ENCODE assay signal across 9 mouse cellular contexts in the genomic region with DNA sequence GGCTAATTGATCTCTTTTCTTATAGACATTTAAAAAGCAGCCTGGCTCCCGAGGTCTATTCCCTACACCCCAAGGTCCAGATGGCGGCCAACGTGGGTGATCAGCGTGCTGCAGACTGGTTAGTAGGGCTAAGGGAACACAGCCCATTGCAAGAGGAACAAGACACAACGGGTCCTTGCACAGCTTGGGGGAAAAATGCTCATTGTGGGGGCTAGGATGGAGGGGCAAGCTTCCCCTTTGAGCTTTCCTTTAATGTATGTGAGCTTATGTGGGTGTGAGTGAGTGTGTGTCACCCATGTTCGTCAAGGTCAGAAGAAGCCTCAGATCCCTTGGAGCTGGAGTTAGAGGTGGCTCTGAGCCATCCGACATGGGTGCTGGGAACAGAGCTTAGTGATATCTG. TPM values are rescaled to one million over a fixed set of nuclear protein-coding genes. Genes with fewer than 3 reads are reported as not detected.
DNase-seq lines count a peak whose midpoint lies in the region; ATAC-seq lines count a peak whose summit lies in the region.
"Had no signal": no experiment of that assay in that cellular context is flagged by ENCODE, and none has a peak within 500 bp of the region (broad histone marks: within the 10 kb centered on the region; RNA-seq: fewer than 3 reads in every experiment).

No protein-coding gene starts in this region.

- no peaks in the 10 kb centered on the region for H3K27me3 ChIP-seq in heart, embryonic 13.5 days (replicated peaks)
- no peaks in the 10 kb centered on the region for H3K27me3 ChIP-seq in lung, embryonic 15.5 days
- no peaks in the 10 kb centered on the region for H3K27me3 ChIP-seq in limb, embryonic 13.5 days
- no peaks in the 10 kb centered on the region for H3K27me3 ChIP-seq in neural tube, embryonic 14.5 days (ENCODE audit: control insufficient read depth, insufficient read depth, low read length)
- H3K27me3 ChIP-seq: hindbrain, embryonic 15.5 days had no signal

- no peaks in the 10 kb centered on the region for H3K9me3 ChIP-seq in heart, embryonic 13.5 days
- H3K9me3 ChIP-seq in lung, embryonic 15.5 days: no peaks in the 10 kb centered on the region
- H3K9me3 ChIP-seq in limb, embryonic 13.5 days: no peaks in the 10 kb centered on the region
- no peaks in the 10 kb centered on the region for H3K9me3 ChIP-seq in neural tube, embryonic 14.5 days (ENCODE audit: control insufficient read depth, low read length)
- H3K9me3 ChIP-seq: hindbrain, embryonic 15.5 days had no signal

- H3K36me3 ChIP-seq in heart, embryonic 13.5 days: peaks cover 56% of the 10 kb centered on the region
- H3K36me3 ChIP-seq in lung, embryonic 15.5 days: peaks cover 54% of the 10 kb centered on the region
- peaks cover 55% of the 10 kb centered on the region for H3K36me3 ChIP-seq in limb, embryonic 13.5 days
- peaks cover 46% of the 10 kb centered on the region for H3K36me3 ChIP-seq in neural tube, embryonic 14.5 days (ENCODE audit: control insufficient read depth, insufficient read depth, low read length)

- ATAC-seq in heart, embryonic 13.5 days (ENCODE audit: extremely low read depth, insufficient number of reproducible peaks, low FRiP score, low TSS enrichment): no peak
- no peak for ATAC-seq in lung, embryonic 15.5 days (ENCODE audit: borderline replicate concordance, extremely low read depth, low FRiP score, low TSS enrichment)
- ATAC-seq in limb, embryonic 13.5 days (ENCODE audit: low FRiP score, low read depth): no peak
- no peak for ATAC-seq in neural tube, embryonic 14.5 days (ENCODE audit: low read depth)

- H3K4me1 ChIP-seq in heart, embryonic 13.5 days: peaks cover 17% of the 10 kb centered on the region
- peaks cover 18% of the 10 kb centered on the region for H3K4me1 ChIP-seq in lung, embryonic 15.5 days
- H3K4me1 ChIP-seq in limb, embryonic 13.5 days: peaks cover 16% of the 10 kb centered on the region
- H3K4me1 ChIP-seq in neural tube, embryonic 14.5 days (ENCODE audit: control insufficient read depth, insufficient read depth, low read length): peaks cover 9% of the 10 kb centered on the region

- 90% methylated on average over 7 of the region's 7 CpGs for WGBS in heart, embryonic 13.5 days
- WGBS in lung, embryonic 15.5 days: 91% methylated on average over 7 of the region's 7 CpGs
- WGBS in limb, embryonic 13.5 days: 92% methylated on average over 7 of the region's 7 CpGs
- 95% methylated on average over 7 of the region's 7 CpGs for WGBS in neural tube, embryonic 14.5 days

- DNase-seq in heart, adult 9 months (ENCODE audit: low spot score in 2 of 2): no peak
- DNase-seq in lung, postnatal 36 days: no peak
- DNase-seq in spleen, postnatal 10 days (ENCODE audit: low spot score in 2 of 2): no peak
- DNase-seq: kidney, postnatal 4 days had no signal

- H3K9ac ChIP-seq in heart, embryonic 13.5 days: 0 out of 2 replicates have a peak overlapping the region, but pooled peaks have one; percentile 94
- H3K9ac ChIP-seq in lung, embryonic 15.5 days: no peak overlapping the region
- 0 out of 2 replicates have a peak overlapping the region, but pooled peaks have one; percentile 88 for H3K9ac ChIP-seq in limb, embryonic 13.5 days
- H3K9ac ChIP-seq in neural tube, embryonic 14.5 days (replicated peaks; ENCODE audit: low read depth, low read length): no peak overlapping the region

- no peak overlapping the region for H3K27ac ChIP-seq in heart, embryonic 13.5 days (replicated peaks)
- H3K27ac ChIP-seq in lung, embryonic 15.5 days: no peak overlapping the region
- H3K27ac ChIP-seq in limb, embryonic 13.5 days: no peak overlapping the region
- no peak overlapping the region for H3K27ac ChIP-seq in neural tube, embryonic 14.5 days (ENCODE audit: low read depth, low read length)
- H3K27ac ChIP-seq: hindbrain, embryonic 15.5 days had no signal

- no peak overlapping the region for H3K4me3 ChIP-seq in heart, embryonic 13.5 days
- peak overlapping the region; percentile 92; the same call in 1 of the 2 replicates for H3K4me3 ChIP-seq in lung, embryonic 15.5 days
- H3K4me3 ChIP-seq in limb, embryonic 13.5 days: peak overlapping the region; percentile 90; the same call in 1 of the 2 replicates
- H3K4me3 ChIP-seq in neural tube, embryonic 14.5 days (ENCODE audit: low read depth, low read length): no peak overlapping the region

- H3K4me2 ChIP-seq in heart, embryonic 13.5 days: 0 out of 2 replicates have a peak overlapping the region, but pooled peaks have one; percentile 93
- H3K4me2 ChIP-seq in lung, embryonic 15.5 days: peak overlapping the region; percentile 85
- H3K4me2 ChIP-seq in limb, embryonic 13.5 days (replicated peaks): peak overlapping the region; percentile 94; the same call in 1 of the 2 replicates
- H3K4me2 ChIP-seq in neural tube, embryonic 14.5 days (ENCODE audit: low read depth, low read length): peak overlapping the region; percentile 89; the same call in 1 of the 2 replicates

RNA-seq across cellular contexts. Expression of gene Leng8, which starts 1.8 kb away (rescaled TPM):
- 44.4 and 45.9 TPM in 2 replicates for polyA plus RNA-seq in heart, embryonic 13.5 days (2015; fragmentation: Nextera tagmentation; extraction: Ambion mirVana)
- 52.5 and 59.0 TPM in 2 replicates for polyA plus RNA-seq in lung, embryonic 15.5 days (2015; fragmentation: Nextera tagmentation; extraction: Ambion mirVana)
- polyA plus RNA-seq in limb, embryonic 13.5 days (2015; fragmentation: Nextera tagmentation; extraction: Ambion mirVana): 59.1 and 64.4 TPM in 2 replicates
- polyA plus RNA-seq in neural tube, embryonic 14.5 days (2014; fragmentation: Nextera tagmentation; extraction: Ambion mirVana): 62.4 and 68.1 TPM in 2 replicates

RNA-seq across cellular contexts. Expression of gene Leng9, which starts 11.5 kb away (rescaled TPM):
- polyA plus RNA-seq in heart, embryonic 13.5 days (2015; fragmentation: Nextera tagmentation; extraction: Ambion mirVana): 1.8 and 2.0 TPM in 2 replicates
- polyA plus RNA-seq in lung, embryonic 15.5 days (2015; fragmentation: Nextera tagmentation; extraction: Ambion mirVana): 3.9 and 4.5 TPM in 2 replicates
- 4.6 and 4.9 TPM in 2 replicates for polyA plus RNA-seq in limb, embryonic 13.5 days (2015; fragmentation: Nextera tagmentation; extraction: Ambion mirVana)
- polyA plus RNA-seq in neural tube, embryonic 14.5 days (2014; fragmentation: Nextera tagmentation; extraction: Ambion mirVana): 4.1 and 4.6 TPM in 2 replicates

RNA-seq across cellular contexts. Expression of gene Ttyh1, which starts 19.5 kb away (rescaled TPM):
- polyA plus RNA-seq in heart, embryonic 13.5 days (2015; fragmentation: Nextera tagmentation; extraction: Ambion mirVana): 0.88 and 1.0 TPM in 2 replicates
- polyA plus RNA-seq in lung, embryonic 15.5 days (2015; fragmentation: Nextera tagmentation; extraction: Ambion mirVana): 2.1 and 2.2 TPM in 2 replicates
- polyA plus RNA-seq in limb, embryonic 13.5 days (2015; fragmentation: Nextera tagmentation; extraction: Ambion mirVana): 2.0 and 2.3 TPM in 2 replicates
- 149 and 151 TPM in 2 replicates for polyA plus RNA-seq in neural tube, embryonic 14.5 days (2014; fragmentation: Nextera tagmentation; extraction: Ambion mirVana)

RNA-seq across cellular contexts. Expression of gene Cdc42ep5, which starts 26.0 kb away (rescaled TPM):
- polyA plus RNA-seq in heart, embryonic 13.5 days (2015; fragmentation: Nextera tagmentation; extraction: Ambion mirVana): 26.5 and 26.7 TPM in 2 replicates
- polyA plus RNA-seq in lung, embryonic 15.5 days (2015; fragmentation: Nextera tagmentation; extraction: Ambion mirVana): 39.8 and 41.0 TPM in 2 replicates
- polyA plus RNA-seq in limb, embryonic 13.5 days (2015; fragmentation: Nextera tagmentation; extraction: Ambion mirVana): 70.9 and 74.3 TPM in 2 replicates
- polyA plus RNA-seq in neural tube, embryonic 14.5 days (2014; fragmentation: Nextera tagmentation; extraction: Ambion mirVana): 3.0 and 9.8 TPM in 2 replicates

Comparison
In these comparisons a context has a peak if more than half of its experiments do, and no peak if none do; other contexts are left out.
1. H3K4me3 ChIP-seq: peak in lung, embryonic 15.5 days (single experiment) and limb, embryonic 13.5 days (single experiment); none in heart, embryonic 13.5 days (single experiment) and neural tube, embryonic 14.5 days (single experiment).
2. H3K9ac ChIP-seq: peak in heart, embryonic 13.5 days (single experiment) and limb, embryonic 13.5 days (single experiment); none in lung, embryonic 15.5 days (single experiment) and neural tube, embryonic 14.5 days (single experiment).
3. RNA of gene Ttyh1, which starts 19.5 kb away (polyA plus RNA-seq): 149 to 151 TPM in neural tube, embryonic 14.5 days; 2.0 to 2.3 TPM in limb, embryonic 13.5 days, 2.1 to 2.2 TPM in lung, embryonic 15.5 days and 0.88 to 1.0 TPM in heart, embryonic 13.5 days; every median in the first group is over 10 times any median in the second.
4. Peak in every context shown above with its lines, with median percentiles within 50 percentile points of each other: H3K4me2 ChIP-seq.